Mouse (Mus musculus): ENCODE data around the gene Cage1.
A peak's percentile ranks its signal among the peaks of the same experiment; 100 is the strongest.

Cage1 gene

GRCm38 (mm10) chr13:38037044-38037687 is at the start of gene Cage1:
Gene Cage1 (minus strand): TSS chr13:38037069.
- DNase-seq = peak; percentile 92 to 96

- DNase-seq = no peak
Observed at GRCm38 (mm10) chr13:38081161-38081560, 44.3 kb upstream of the Cage1 start.

- DNase-seq = no peak
Observed at GRCm38 (mm10) chr13:38080725-38081124, 43.9 kb upstream of the Cage1 start.

- DNase-seq = no peak
Observed at GRCm38 (mm10) chr13:38080014-38080413, 43.1 kb upstream of the Cage1 start.

GRCm38 (mm10) chr13:38079366-38079765 is 42.5 kb upstream of the Cage1 start:
- DNase-seq = no peak

GRCm38 (mm10) chr13:38078836-38079235 is 42.0 kb upstream of the Cage1 start:
- no peak for DNase-seq

- no peak for DNase-seq
Observed at GRCm38 (mm10) chr13:38077113-38077512, 40.2 kb upstream of the Cage1 start.

GRCm38 (mm10) chr13:38074404-38074803 is 37.5 kb upstream of the Cage1 start:
- no peak for DNase-seq

- DNase-seq = no peak
Observed at GRCm38 (mm10) chr13:38073374-38074307, 36.8 kb upstream of the Cage1 start.

GRCm38 (mm10) chr13:38070945-38071344 is 34.1 kb upstream of the Cage1 start:
- no peak for DNase-seq

- peak in 1 of 2 experiments; percentile 15 for DNase-seq
Observed at GRCm38 (mm10) chr13:38064854-38065663, 28.2 kb upstream of the Cage1 start.

- DNase-seq = no peak
Observed at GRCm38 (mm10) chr13:38062678-38063077, 25.8 kb upstream of the Cage1 start.

- no peak for DNase-seq
Observed at GRCm38 (mm10) chr13:38049888-38050287, 13.0 kb upstream of the Cage1 start.

GRCm38 (mm10) chr13:38037811-38038210 is 942 bp upstream of the Cage1 start:
- DNase-seq = no peak

- peak in 1 of 2 experiments; percentile 14 for DNase-seq
Observed at GRCm38 (mm10) chr13:38036343-38037043, 376 bp downstream of the Cage1 start, which contains the start of gene Riok1. Gene Riok1 (plus strand): TSS chr13:38036995.

GRCm38 (mm10) chr13:38028407-38028806 is 8.5 kb downstream of the Cage1 start:
- no peak for DNase-seq

- no peak for DNase-seq
Observed at GRCm38 (mm10) chr13:38027618-38028248, 9.1 kb downstream of the Cage1 start.

GRCm38 (mm10) chr13:38025874-38026273 is 11.0 kb downstream of the Cage1 start:
- DNase-seq = no peak

- DNase-seq = no peak
Observed at GRCm38 (mm10) chr13:38018791-38019190, 18.1 kb downstream of the Cage1 start.

GRCm38 (mm10) chr13:38015591-38015990 is 21.3 kb downstream of the Cage1 start:
- no peak for DNase-seq

- DNase-seq = no peak
Observed at GRCm38 (mm10) chr13:38012436-38012835, 24.4 kb downstream of the Cage1 start.

GRCm38 (mm10) chr13:38010444-38010910 is 26.4 kb downstream of the Cage1 start:
- no peak for DNase-seq
